Mouse (Mus musculus) WW6 (cell line): ENCODE results near the gene G530012D18Rik.
"Not testable (repeated sequence)": the region's sequence is repeated elsewhere in the genome, so short reads cannot be mapped to it uniquely, and the experiment has no call there.

Experiments used
- DNase-seq: peaks from one replicate; pipeline ENCODE4 v3.0.0-alpha.2; 2013; ENCODE audit warnings: low read depth, low spot score

The G530012D18Rik gene

DNA sequence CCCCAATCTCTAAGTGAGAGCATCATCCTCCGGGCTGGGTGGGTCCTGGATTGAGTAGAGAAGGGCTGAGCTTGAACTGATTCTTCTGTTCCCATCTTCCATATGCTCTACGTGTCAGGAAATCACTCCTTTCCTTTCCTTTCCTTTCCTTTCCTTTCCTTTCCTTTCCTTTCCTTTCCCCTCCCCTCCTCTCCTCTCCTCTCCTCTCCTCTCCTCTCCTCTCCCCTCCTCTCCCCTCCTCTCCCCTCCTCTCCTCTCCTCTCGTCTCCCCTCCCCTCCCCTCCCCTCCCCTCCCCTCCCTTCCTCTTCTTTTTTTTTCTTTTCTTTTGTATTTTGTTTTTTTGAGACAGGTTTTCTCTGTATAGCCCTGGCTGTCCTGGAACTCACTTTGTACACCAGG lies at the start of gene G530012D18Rik:
G530012D18Rik (plus strand) TSS at position 301 of the 400 bp plus-strand sequence.
- not testable (repeated sequence) for DNase-seq

GRCm38 (mm10) chr1:85526401-85526800 lies 49.1 kb upstream of the G530012D18Rik start:
- not testable (repeated sequence) for DNase-seq

GRCm38 (mm10) chr1:85528451-85529110 lies 46.9 kb upstream of the G530012D18Rik start:
- DNase-seq = not testable (repeated sequence)

DNA sequence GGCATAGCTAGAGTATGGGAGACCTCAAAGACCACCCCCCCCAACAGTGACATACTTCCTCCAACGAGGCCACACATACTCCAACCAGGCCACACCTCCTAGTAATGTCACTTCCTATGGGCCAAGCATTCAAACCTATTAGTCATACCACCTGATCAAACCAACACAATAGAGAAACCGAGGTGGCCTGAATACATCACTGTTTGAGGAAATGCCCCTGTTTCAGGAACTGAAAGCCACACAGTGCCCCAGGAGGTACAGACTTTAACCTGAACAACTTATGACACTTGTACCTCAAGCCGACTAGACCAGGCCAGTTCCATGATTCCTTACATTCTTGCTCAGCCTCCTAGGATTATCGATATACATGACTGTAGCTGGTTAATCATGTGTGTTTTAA lies 31.7 kb upstream of the G530012D18Rik start:
- DNase-seq = not testable (repeated sequence)

GRCm38 (mm10) chr1:85546442-85546841 lies 29.0 kb upstream of the G530012D18Rik start:
- not testable (repeated sequence) for DNase-seq

GRCm38 (mm10) chr1:85555261-85555660 lies 20.2 kb upstream of the G530012D18Rik start:
- not testable (repeated sequence) for DNase-seq

GRCm38 (mm10) chr1:85573554-85573953 lies 1.9 kb upstream of the G530012D18Rik start:
- DNase-seq = not testable (repeated sequence)

DNA sequence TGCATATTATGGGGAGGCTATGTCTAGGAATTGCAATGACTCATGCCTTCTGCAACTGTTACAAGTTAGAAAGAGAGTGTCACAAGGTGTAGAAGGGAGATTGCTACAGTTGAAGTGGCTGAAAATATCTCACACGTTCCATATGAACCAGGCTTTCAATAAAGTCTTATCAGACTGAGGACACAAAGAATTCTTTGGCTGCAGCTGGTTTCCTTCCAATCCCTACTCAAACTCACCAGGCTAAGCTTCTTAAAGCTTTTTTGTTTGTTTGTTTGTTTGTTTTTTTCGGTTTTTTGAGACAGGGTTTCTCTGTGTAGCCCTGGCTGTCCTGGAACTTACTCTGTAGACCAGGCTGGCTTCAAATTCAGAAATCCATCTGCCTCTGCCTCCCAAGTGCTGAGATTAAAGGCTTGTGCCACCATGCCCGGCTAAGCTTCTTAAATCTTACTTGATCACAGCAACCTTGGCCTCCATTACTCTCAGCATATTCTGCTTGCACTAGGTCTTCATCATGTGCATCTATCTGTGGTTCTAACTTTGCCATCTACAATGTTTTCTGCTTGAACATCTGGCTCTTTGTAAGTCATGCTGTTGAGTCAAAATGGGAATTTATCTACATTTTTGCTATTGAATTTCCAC lies 3.0 kb downstream of the G530012D18Rik start:
- not testable (repeated sequence) for DNase-seq

GRCm38 (mm10) chr1:85579199-85580147 lies 4.0 kb downstream of the G530012D18Rik start:
- DNase-seq = not testable (repeated sequence)

GRCm38 (mm10) chr1:85580148-85580534 lies 4.7 kb downstream of the G530012D18Rik start:
- DNase-seq = not testable (repeated sequence)

- not testable (repeated sequence) for DNase-seq
Observed at GRCm38 (mm10) chr1:85580578-85580977, 5.1 kb downstream of the G530012D18Rik start.

DNA sequence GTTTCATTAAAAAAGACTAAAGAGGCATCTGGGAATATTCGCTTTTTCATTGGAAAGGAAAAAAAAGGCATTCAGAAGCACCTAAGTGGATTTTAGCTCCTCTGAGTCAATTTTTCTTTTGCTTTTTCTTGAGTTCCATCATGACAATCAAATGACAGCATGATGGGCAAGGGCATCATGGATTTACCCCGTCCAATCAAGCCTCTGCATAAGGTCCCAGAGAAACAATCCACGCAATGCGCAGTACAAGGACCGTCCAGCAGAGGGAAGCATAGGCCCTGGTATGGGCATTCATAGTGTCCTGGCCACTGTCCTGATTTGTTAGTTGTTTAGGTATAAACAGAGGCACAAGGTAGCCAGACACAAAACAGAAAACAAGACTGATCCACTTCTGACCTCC lies 6.0 kb downstream of the G530012D18Rik start:
- not testable (repeated sequence) for DNase-seq

DNA sequence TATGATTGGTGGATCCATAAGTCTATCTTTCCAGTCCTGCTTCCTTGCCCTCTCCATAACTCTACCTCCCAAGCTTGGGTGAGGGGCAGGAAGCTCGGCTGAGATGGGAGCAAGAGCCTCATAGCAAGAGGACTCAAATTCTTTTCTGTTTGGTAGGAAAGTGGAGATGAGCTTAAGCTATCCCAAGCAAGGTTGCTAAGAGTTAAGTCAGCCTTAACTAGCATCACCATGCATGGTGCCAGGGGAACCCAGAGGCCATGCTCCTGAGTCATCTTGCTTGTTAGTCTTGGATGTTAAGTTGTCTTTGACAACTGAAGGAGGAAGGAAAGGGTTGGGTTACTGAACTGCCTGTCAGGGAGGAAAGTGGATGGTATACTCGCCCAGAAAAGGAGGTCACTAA lies 13.2 kb downstream of the G530012D18Rik start:
- DNase-seq = not testable (repeated sequence)

- not testable (repeated sequence) for DNase-seq
Observed at GRCm38 (mm10) chr1:85592526-85592925, 17.1 kb downstream of the G530012D18Rik start.

- not testable (repeated sequence) for DNase-seq
Observed at GRCm38 (mm10) chr1:85598271-85599012, 23.0 kb downstream of the G530012D18Rik start, which contains the start of gene Sp110. TSS of gene Sp110 (minus strand) at chr1:85598817.

GRCm38 (mm10) chr1:85600078-85600477 lies 24.6 kb downstream of the G530012D18Rik start, which contains the start of gene Sp140:
TSS of gene Sp140 (plus strand) at chr1:85600378.
- DNase-seq = not testable (repeated sequence)

DNA sequence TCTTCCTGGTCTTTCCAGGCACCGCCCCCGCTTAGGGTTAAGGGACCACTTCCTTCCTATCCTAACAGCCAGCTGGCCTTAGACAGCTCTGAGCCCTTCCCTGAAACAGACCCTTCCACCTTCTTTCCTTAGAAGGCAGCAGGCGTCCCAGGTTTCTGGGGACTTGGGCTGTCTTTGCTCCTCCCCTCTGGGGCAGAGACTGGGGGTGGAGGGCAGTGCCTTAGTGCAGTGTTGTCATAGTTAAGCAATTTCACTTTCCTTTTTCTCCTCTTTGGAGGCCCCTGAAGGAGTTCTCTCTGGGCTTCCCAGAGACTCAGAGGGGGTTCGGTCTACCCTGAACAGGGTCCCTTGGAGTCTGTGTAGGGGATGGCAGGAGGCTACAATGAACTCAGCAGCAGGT lies 25.3 kb downstream of the G530012D18Rik start:
- DNase-seq = not testable (repeated sequence)

- not testable (repeated sequence) for DNase-seq
Observed at GRCm38 (mm10) chr1:85604341-85604740, 28.9 kb downstream of the G530012D18Rik start.

DNA sequence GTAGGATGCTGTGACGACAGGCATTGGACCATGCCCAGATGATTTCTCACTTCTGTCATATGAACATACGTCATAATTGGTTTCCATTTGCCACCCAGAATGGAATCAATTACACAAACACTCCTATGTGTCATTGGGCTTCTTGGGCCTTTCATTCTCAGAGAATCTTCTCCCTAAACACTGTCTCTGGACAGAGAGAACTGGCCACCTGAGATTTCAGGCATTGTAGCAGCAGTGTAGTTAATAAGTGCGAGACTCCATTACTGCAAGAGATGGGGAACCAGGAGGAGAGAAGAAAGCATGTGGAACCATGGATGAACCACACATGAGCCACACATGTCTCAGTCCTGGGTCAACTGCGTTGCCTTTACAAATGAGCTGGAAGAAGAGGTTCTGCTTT lies 32.9 kb downstream of the G530012D18Rik start:
- DNase-seq = not testable (repeated sequence)

GRCm38 (mm10) chr1:85610581-85610980 lies 35.1 kb downstream of the G530012D18Rik start:
- DNase-seq = not testable (repeated sequence)

DNA sequence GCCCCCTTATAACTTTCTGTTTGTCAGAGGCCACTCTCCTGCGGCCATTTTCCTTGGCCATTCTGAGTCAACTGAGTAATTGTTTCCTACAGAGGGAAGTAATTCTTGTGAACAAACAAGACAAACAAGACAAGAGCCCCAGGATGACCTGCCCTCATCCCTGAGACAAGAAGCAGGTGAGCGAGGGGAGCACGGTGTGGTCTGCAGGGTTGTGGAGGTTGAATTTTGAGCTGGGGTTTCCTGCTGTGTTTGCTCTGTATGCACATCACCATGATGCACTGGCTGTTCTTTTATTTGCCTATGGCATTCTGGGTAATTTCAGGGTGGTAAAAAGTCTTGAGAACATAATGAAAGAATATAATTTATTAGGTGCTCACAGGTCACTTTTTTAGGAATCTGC lies 39.6 kb downstream of the G530012D18Rik start:
- DNase-seq = not testable (repeated sequence)
